Mouse (Mus musculus) embryo, embryonic 11.5 days (tissue): Measurements from ENCODE around the gene Met.

ENCODE experiments used
- DNase-seq: peaks from one replicate; pipeline ENCODE4 v3.0.0-alpha.2; 2012; ENCODE audit warnings: low read depth, low spot score

The Met gene

GRCm38 (mm10) chr6:17546825-17547224, 83.2 kb downstream of the Met start:
- DNase-seq = no peak

- DNase-seq = no peak
These were observed 85.2 kb downstream of the Met start for GRCm38 (mm10) chr6:17548786-17549185.

GRCm38 (mm10) chr6:17549645-17550044, 86.0 kb downstream of the Met start:
- DNase-seq = no peak

- DNase-seq = no peak
These were observed 90.7 kb downstream of the Met start for GRCm38 (mm10) chr6:17554263-17554662.

- DNase-seq = no peak
These were observed 91.2 kb downstream of the Met start for GRCm38 (mm10) chr6:17554757-17555156.

GRCm38 (mm10) chr6:17555719-17556118, 92.1 kb downstream of the Met start:
- DNase-seq = no peak

GRCm38 (mm10) chr6:17559657-17560056, 96.1 kb downstream of the Met start:
- no peak for DNase-seq

- no peak for DNase-seq
These were observed 97.7 kb downstream of the Met start for GRCm38 (mm10) chr6:17561347-17561746.

- no peak for DNase-seq
These were observed 98.3 kb downstream of the Met start for GRCm38 (mm10) chr6:17561886-17562285.

- no peak for DNase-seq
These were observed 99.0 kb downstream of the Met start for GRCm38 (mm10) chr6:17562472-17563088.

GRCm38 (mm10) chr6:17568702-17569352, 105.2 kb downstream of the Met start:
- no peak for DNase-seq

- no peak for DNase-seq
These were observed 109.6 kb downstream of the Met start for GRCm38 (mm10) chr6:17573227-17573626.

GRCm38 (mm10) chr6:17573732-17574131, 110.1 kb downstream of the Met start:
- no peak for DNase-seq

GRCm38 (mm10) chr6:17578092-17578760, 114.6 kb downstream of the Met start:
- DNase-seq = no peak

GRCm38 (mm10) chr6:17580349-17580748, 116.7 kb downstream of the Met start:
- DNase-seq = no peak

- peak; percentile 60 for DNase-seq
These were observed 120.4 kb downstream of the Met start for GRCm38 (mm10) chr6:17583982-17584381.

GRCm38 (mm10) chr6:17589049-17589952, 125.7 kb downstream of the Met start:
- peak; percentile 59 for DNase-seq

GRCm38 (mm10) chr6:17589953-17590627, 126.5 kb downstream of the Met start:
- DNase-seq = no peak

- DNase-seq = no peak
These were observed 130.4 kb downstream of the Met start for GRCm38 (mm10) chr6:17593971-17594370.

- no peak for DNase-seq
These were observed 132.3 kb downstream of the Met start for GRCm38 (mm10) chr6:17595712-17596462.

- no peak for DNase-seq
These were observed 135.8 kb downstream of the Met start for GRCm38 (mm10) chr6:17599373-17599772.
